Mouse (Mus musculus): ENCODE data around the gene Nifk. TPM values are rescaled to one million over a fixed set of nuclear protein-coding genes. Genes with fewer than 3 reads are reported as not detected.

Nifk gene
- total RNA-seq, 1 experiment from 2014 or later = 43.1 TPM

DNA sequence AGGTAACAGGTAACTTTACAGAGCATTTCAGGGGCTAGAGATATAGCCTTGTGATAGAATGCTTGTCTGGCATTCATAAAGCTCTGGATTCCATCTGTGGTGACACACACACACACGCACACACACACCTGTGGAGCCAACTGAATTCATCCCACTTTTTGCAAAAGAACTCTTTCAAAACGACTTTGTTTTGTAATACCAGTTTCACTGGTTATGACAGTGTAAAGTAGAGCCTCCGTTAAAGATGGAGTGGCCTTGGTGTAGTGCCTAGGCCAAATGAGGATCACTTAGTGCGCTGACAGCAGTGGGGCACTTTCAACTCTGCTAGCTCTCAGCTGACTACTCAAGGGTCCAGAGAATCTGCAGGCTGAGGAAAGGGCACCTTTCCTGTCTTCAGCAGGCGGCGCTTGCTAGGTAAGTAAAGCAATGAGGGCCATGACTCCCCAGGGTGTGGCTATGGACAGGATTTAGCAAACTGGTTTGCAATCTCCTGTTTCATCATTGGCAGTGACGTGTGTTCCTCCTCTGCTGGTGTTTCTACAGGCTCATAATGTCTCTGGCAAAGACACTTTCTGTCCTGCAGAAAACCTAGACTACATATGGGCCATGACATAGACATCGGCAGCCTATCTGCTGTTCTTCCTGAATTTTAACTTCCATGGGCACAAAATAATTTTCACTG, 58.6 kb downstream of the Nifk start:
- peak; percentile 13 for DNase-seq

Other genes with a start within 250 kb of the Nifk start
- not detected in 2 replicates for gene Gm29106, start 145.3 kb upstream of the Nifk start, total RNA-seq (2021)
- gene Tsn, start 10.1 kb upstream of the Nifk start, total RNA-seq (2021) = 94.0 and 114 TPM in 2 replicates
- gene Clasp1, start 67.2 kb downstream of the Nifk start, total RNA-seq (2021) = 46.3 and 50.9 TPM in 2 replicates

All from adrenal gland, postnatal 14 days (tissue).